Mouse (Mus musculus) gastrocnemius, adult 8-10 months (tissue): ENCODE results near the gene I0C0044D17Rik. TPM values are rescaled to one million over a fixed set of nuclear protein-coding genes. Genes with fewer than 3 reads are reported as not detected.

Experiments used
- DNase-seq, 2 experiments: peaks; one replicate each; pipeline ENCODE4 v3.0.0; 2022; ENCODE audit warnings: low spot score in 2 of 2
- total RNA-seq, 4 experiments: library from RNA; stranded (reverse); gene quantifications; 2 replicates each; pipeline ENCODE4 v1.2.4; 2022

Gene I0C0044D17Rik
- total RNA-seq, 4 experiments from 2014 or later = not detected

DNA sequence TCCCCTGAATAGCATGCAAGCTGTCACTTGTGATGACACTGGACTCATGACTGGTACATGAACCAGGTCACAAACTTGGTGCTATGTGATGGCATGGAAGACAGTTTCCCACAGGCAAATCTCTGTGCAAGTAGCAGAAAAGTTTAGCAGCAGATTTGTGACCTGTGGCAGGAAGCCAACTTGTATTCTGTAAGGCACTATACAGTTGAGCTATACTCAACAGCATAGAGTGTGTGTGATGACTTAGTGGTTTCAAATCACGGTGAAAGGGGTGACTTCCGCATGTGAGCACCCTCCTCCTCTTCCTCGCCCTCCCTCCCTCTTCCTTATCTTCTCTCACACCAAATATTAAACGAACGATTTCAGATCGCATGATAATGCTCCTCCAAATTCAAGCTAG is 46.2 kb downstream of the I0C0044D17Rik start:
- no peak for DNase-seq

DNA sequence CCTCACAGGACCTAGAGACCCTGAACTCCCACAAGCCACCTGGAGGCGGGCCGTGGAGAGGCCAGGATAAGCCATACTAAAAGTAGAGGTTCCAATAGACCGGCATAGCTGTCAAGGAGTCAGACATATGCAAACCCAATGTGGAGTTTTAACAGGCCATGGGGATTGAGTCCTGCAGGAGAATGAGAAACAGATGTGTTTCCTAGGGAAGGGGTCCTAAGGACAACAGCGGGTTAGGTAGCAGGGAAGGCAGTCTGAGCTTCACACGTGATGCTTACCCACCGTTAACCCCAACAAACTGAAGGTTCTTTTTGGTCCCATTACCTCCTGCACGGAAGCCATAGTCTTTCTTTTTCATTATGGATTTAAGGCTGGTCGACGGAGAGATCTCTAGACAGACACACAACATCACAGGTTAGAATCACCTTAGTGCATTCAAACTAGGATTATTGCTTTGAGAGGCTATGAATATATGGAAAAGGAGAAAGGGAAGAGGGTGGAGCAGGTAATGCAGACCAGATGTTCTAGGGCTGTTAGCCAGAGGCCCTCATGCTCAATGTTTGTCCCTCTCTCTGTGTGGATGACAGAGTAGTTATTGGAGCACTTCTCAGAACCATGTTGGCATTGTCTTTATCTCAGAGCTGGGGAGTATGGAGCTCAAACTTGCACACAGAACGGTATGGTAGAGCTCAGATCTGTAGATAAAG is 46.8 kb downstream of the I0C0044D17Rik start:
- no peak for DNase-seq

DNA sequence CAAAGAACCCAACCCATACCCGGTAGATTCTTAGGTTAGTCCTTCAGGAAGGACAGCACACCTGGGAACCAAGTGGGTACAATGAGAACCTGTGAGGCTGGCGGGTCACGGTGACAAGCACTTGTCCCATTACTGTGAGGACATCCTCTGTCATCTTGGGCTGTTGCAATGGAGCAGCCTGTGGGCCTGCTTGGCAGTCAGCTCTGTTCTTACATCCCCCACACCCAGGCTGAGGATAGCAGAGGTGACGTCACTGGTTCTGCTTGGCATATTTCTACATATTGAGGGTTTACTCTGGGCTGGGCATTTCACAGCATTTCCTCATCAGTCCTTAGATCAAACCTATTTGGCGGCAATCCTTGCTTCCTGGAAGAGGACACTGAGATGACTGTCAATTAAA is 49.9 kb downstream of the I0C0044D17Rik start:
- no peak for DNase-seq

Other genes with a start within 250 kb of the I0C0044D17Rik start
- gene L1td1, start 97.1 kb downstream of the I0C0044D17Rik start, total RNA-seq = not detected
- 1 to 10 TPM in 2 of 4 experiments, under 1 TPM in 2; 0.43 to 1.4 (median 0.86) TPM for gene Kank4, start 6.3 kb downstream of the I0C0044D17Rik start, total RNA-seq
- 10 to 100 TPM in 3 of 4 experiments, 1 to 10 TPM in 1; 10.0 to 13.1 (median 12.4) TPM for gene Usp1, start 100.0 kb upstream of the I0C0044D17Rik start, total RNA-seq
- under 1 TPM in 1 of 4 experiments, not detected in 3; 0.46 TPM for gene Angptl3, start 207.1 kb upstream of the I0C0044D17Rik start, total RNA-seq